Mouse (Mus musculus) T-helper 1 cell (primary cell): ENCODE measurements around the gene Iqgap2.

Source experiments
- in situ Hi-C: fragments of 300-600 bp; cut with MboI, MseI; formaldehyde crosslinking; loops from one replicate; pipeline ENCODE4 v1.15.1; 2025; ENCODE audit warnings: high pct_unique_total_duplicates

Iqgap2 gene

GRCm38 (mm10) chr13:95778761-95779161 lies 113.0 kb downstream of the Iqgap2 start:
- in situ Hi-C loops: no loop called here

- in situ Hi-C loops: no loop called here
Observed at GRCm38 (mm10) chr13:95777651-95778391, 113.9 kb downstream of the Iqgap2 start.

- in situ Hi-C loops: no loop called here
Observed at GRCm38 (mm10) chr13:95777237-95777636, 114.5 kb downstream of the Iqgap2 start.

- in situ Hi-C loops: no loop called here
Observed at GRCm38 (mm10) chr13:95774966-95775696, 116.6 kb downstream of the Iqgap2 start.

- in situ Hi-C loops: no loop called here
Observed at GRCm38 (mm10) chr13:95765017-95765416, 126.7 kb downstream of the Iqgap2 start.

- in situ Hi-C loops: loop anchor here (5.0 kb wide), 1 partner anchor 183 kb away; no protein-coding TSS in a partner anchor
Observed at GRCm38 (mm10) chr13:95763876-95764517, 127.7 kb downstream of the Iqgap2 start.

GRCm38 (mm10) chr13:95759810-95760209 lies 131.9 kb downstream of the Iqgap2 start:
- in situ Hi-C loops: loop anchor here (5.0 kb wide), 1 partner anchor 187 kb away; no protein-coding TSS in a partner anchor

- in situ Hi-C loops: no loop called here
Observed at GRCm38 (mm10) chr13:95754285-95754684, 137.4 kb downstream of the Iqgap2 start.

GRCm38 (mm10) chr13:95752386-95752785 lies 139.3 kb downstream of the Iqgap2 start:
- in situ Hi-C loops: no loop called here

- in situ Hi-C loops: no loop called here
Observed at GRCm38 (mm10) chr13:95747541-95747940, 144.2 kb downstream of the Iqgap2 start.

- in situ Hi-C loops: no loop called here
Observed at GRCm38 (mm10) chr13:95747101-95747500, 144.6 kb downstream of the Iqgap2 start.

GRCm38 (mm10) chr13:95746509-95746908 lies 145.2 kb downstream of the Iqgap2 start:
- in situ Hi-C loops: no loop called here

- in situ Hi-C loops: no loop called here
Observed at GRCm38 (mm10) chr13:95745451-95745850, 146.3 kb downstream of the Iqgap2 start.

- in situ Hi-C loops: no loop called here
Observed at GRCm38 (mm10) chr13:95742881-95743466, 148.7 kb downstream of the Iqgap2 start.

GRCm38 (mm10) chr13:95741813-95742689 lies 149.7 kb downstream of the Iqgap2 start:
- in situ Hi-C loops: no loop called here

GRCm38 (mm10) chr13:95739651-95740050 lies 152.1 kb downstream of the Iqgap2 start:
- in situ Hi-C loops: no loop called here

- in situ Hi-C loops: no loop called here
Observed at GRCm38 (mm10) chr13:95730491-95730890, 161.2 kb downstream of the Iqgap2 start.

- in situ Hi-C loops: loop anchor here (5.0 kb wide), 1 partner anchor 157 kb away; no protein-coding TSS in a partner anchor
Observed at GRCm38 (mm10) chr13:95719320-95720232, 172.1 kb downstream of the Iqgap2 start.

- in situ Hi-C loops: no loop called here
Observed at GRCm38 (mm10) chr13:95715356-95715755, 176.4 kb downstream of the Iqgap2 start.
